Mouse (Mus musculus) lung, postnatal 0 days (tissue): ENCODE data around the gene Gast.

Source experiments
- CTCF ChIP-seq: IDR thresholded peaks from 2 replicates; pipeline ENCODE4 v1.5.1; 2016; ENCODE audit warnings: antibody characterized with exemption, mild to moderate bottlenecking
- EP300 ChIP-seq: IDR thresholded peaks from 2 replicates; pipeline ENCODE4 v1.6.1; 2016; ENCODE audit warnings: antibody characterized with exemption, mild to moderate bottlenecking, control low read depth

- TF ChIP-seq CTCF: peak; percentile 65
- TF ChIP-seq EP300: no peak
Measured at GRCm38 (mm10) chr11:100297801-100298200, 36.4 kb upstream of the Gast start.
